Mouse (Mus musculus): ENCODE data around the gene Mrpl21.

Mrpl21 gene

DNA sequence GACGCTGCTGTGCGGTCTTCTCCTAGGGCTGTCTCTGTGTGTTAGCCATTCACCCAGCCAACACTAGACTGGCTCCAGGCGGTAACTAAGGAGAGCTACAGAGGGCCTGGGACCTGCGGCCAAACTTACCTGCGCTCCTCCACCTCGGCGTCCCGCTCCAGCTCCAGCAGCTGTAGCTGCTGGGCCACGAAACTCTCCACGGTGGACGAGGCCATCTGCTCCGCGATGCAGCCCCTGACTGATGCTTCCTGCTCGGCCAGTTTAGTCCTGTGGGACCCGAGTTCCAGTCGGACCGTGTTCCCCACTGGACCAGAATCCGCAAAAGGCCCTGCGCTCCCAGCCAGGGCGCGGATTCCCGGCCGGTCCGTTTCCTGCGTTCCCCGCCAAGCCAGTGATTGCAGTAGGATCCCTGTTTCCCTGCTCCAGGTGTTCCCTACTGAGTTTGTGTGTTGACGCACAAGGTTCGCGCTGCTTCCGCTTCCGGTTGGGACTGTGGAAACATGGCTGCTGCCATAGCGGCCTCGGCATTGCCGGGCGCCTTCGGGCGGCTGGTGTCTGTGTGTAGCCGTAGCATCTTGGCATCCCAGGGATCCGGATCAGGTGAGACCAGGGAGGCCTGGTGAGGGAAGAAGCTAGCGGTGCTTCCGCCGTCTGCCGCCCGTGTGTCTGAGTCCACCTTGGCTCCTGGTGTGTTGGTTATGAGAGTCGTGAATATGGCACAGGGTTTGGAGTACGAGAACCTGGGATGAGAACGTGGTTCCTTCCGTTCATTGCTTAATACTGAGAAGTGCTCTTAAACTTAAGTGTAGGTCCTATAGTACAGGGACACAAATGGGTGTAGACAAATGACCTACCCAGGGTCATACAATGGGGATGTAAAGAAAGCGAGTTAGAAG lies at the start of gene Mrpl21, which contains the start of gene Ighmbp2:
TSS of gene Mrpl21 (plus strand) at position 330 of the 896 bp plus-strand sequence.
TSS of gene Ighmbp2 (minus strand) at position 446 of the 896 bp plus-strand sequence.
- in situ Hi-C loops (cut with MseI, MboI): no loop called here

DNA sequence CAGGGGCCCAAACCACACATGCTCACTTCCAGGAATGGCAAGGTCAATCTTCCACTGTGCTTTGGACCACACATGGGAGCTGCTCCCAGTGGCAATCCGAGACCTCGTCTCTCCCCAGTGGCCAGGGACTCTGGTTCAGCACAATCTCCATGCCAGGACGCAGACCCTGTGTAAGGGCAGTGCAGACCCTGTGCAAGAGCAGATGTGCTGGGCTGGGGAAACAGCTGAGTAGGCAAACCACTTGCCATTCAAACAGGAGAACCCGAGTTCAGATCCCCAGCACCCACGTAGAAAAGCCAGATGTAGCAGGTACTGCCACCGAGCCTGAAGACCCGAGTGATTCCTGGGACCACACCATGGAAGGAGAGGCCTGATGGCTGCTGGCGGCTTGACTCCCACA lies 22.7 kb upstream of the Mrpl21 start:
- in situ Hi-C loops (cut with MseI, MboI): no loop called here

DNA sequence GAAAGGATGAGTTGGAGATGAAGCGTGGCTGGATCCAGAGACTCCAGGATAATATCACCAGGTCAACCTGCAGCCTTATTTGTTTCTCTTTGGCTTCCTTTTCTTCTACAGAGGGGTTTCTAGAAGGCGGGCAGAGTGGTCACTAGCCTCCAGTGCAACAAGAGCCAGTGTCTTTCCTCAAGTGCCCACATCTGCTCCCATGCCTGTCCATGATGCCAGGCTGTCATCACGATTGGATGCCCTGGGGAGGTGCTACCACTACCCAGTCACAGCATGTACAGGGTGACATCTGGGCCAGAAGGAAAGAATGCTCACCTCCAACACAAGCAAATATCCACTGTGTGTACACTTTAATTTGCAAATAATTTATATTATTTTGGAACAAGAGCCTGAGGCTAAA lies 22.1 kb upstream of the Mrpl21 start:
- in situ Hi-C loops (cut with MseI, MboI): no loop called here

DNA sequence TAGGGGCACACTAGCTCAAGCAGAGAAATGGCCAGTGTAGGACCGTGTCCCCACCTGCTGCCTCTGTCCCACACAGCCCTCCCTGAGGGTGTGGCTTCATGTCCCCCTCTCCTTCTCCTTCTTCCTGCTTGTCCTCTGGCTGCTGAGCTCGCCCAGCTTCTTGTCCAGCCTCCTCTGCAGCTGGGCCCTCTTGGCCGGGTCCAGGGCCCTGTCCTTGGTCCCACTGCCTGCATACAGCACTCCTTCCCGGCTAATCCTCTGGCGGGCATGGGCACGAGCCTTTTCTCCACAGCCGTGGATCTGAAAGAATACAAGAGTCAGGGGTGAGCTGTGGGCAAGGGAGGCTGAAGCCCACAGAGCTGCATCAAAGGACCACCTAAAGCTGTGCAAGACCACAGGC lies 21.4 kb upstream of the Mrpl21 start:
- in situ Hi-C loops (cut with MseI, MboI): no loop called here

DNA sequence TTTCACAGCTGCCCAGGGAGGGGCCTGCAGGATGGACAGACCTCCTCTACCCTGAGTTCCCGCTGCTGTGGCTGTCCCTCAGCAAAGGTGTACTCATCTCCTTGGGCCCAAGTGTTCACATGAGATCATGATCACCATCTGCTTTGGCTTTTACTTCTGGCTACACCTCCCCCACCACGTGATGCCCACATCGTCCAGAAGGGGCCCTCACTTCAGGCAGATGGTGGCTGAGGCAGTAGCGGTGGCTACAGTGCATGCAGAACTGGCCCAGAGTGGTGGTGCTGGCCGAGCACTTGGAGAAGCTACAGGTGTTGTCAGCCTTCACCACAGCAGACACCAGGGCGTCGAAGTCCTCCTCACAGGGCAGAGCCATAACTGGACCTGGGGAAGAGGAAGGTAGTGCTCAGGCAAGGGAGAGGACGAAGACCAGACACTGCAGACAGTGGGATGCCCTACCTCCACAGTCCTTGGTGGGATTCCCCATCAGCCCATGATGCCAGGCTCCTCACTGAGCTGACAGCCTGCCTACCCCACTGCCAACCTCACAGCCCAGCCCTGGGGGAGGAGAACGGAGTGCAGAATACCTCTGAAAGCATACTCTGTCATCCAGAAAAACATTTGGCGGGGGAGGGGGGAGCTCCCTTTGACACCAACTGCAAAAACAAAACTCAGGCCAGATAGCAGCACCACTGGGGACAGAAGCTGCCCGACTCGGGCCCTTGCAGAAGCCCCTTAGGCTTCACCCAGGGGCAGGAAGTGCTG lies 20.8 kb upstream of the Mrpl21 start:
- in situ Hi-C loops (cut with MseI, MboI): no loop called here

DNA sequence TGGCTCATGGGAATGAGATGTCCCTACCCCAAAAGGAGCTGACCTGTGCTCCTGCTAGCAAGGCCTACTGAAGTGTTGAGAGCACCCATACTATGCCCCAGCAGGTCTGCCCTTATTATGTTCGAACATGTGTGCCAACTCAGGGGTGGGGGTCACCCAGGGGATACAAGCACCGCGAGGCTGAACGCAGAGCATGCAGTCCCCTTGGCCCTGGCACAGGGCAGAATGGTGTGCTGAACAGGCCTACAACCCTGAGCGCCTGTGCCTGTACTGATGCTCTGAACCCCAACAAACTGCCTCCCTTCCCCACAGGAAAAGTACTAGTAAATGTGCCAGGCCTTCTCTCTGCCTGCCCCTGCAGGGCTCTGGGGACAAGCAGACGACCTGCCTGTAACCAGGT lies 18.4 kb upstream of the Mrpl21 start:
- in situ Hi-C loops (cut with MseI, MboI): no loop called here

DNA sequence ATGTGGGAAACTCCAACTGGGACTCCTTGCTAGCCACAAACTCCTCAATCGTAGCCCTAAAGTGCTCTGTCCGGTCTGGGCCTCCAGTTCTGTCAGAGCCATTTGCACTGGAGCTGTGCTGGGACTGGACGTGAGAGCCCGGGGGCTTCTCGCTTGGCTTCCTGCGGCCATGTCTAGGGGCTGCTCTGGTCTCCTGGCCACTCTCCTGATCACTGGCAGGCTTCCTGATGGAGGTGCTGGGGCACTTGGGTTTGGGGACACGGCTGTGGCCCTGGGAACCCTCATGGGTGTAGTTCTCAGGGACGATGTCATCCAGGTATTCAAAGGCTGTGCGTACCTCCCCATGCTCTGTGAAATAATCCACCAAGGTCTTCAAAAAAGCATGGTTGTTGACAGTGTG lies 17.5 kb upstream of the Mrpl21 start:
- in situ Hi-C loops (cut with MseI, MboI): no loop called here

DNA sequence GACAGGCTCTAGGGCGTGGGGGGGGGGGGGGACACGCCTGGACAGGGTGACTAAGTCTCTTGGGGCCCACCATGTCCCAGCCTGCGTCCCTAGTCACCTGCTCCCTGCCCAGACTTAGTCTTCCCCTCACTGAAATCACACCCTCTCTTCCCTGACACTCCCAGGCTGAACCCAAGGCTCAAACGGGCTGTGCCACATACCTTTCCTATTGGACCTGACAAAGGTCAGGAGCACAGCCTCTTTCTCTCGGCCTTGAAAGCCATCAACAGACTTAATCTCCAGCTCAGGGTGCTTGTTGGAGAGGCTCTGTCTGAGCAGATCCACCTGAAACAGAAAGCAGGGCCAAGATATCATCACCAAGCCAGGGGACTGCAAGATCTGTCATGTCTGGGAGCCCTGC lies 16.6 kb upstream of the Mrpl21 start:
- in situ Hi-C loops (cut with MseI, MboI): no loop called here

DNA sequence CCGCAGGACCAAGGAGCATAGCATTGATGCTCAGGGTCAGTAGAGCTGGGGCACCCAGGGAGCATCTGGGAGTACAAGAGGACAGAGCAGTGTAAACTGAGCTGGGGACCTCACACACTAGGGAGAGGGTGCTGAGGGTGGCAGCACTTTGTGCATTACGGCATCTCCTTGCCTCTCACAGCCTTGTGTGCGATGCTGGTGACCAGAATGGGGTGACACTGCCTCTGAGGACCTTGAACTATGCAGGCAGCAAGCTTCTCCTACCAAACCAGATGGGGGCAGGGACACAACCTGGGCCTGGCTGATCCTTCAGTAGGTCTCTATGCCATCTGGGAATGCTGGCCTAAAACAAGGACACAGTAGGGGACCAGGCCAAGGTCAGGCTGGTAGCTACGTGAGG lies 16.0 kb upstream of the Mrpl21 start:
- in situ Hi-C loops (cut with MseI, MboI): no loop called here

DNA sequence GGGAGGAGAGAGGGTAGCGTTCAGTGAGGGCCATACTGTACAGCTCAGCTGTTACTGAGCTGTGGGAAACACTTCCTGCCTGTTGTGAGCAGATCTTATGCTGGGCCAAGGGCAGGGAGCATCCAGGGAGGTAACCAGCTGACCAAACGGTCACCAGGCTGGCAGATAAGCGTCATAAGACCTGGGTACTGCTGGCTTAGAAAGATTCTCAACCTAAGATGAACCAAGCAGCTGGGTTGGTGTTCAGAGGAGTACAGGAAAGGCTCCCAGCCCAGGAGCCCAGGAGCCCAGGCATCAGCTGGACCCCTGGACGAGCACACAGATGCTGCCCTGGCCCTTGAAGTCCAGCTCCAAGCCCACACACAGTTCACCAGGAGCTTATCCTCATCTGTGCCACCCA lies 15.4 kb upstream of the Mrpl21 start:
- in situ Hi-C loops (cut with MseI, MboI): no loop called here

DNA sequence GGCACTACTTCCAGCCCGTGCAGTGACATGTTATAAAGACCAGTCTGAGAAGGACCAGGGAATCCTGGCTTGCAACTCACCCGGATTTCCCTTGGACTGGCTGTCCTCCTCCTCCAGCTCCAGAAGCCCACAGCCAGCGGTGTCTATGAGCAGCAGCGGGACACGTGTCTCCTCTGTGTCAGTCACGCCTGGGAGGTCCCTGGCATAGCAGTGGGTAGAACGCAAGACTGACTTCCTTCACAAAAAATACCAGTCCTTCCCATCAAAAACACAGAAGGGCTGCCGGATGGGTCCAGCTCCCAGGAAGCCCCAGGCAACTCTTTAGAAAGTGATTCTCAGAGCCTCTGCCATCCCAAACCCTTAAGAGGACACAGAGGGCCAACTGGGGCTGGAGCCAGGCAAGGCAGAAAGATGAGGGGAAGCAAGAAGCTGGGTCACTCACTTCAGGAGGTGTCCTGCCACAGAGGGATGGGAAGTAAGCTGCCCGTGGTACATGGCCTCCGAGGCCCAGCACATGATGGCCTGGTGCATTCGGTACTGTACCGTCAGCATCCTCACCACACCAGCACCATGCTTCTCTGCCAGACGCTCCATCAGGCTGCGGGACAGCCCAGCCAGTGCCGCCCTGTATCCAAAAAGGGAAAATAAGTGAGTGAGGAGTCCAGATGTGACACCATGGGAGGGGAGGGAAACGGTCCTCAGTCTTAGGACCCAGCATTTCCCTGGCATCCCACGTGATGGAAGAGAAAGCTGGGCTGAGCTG lies 14.3 kb upstream of the Mrpl21 start:
- in situ Hi-C loops (cut with MseI, MboI): no loop called here

DNA sequence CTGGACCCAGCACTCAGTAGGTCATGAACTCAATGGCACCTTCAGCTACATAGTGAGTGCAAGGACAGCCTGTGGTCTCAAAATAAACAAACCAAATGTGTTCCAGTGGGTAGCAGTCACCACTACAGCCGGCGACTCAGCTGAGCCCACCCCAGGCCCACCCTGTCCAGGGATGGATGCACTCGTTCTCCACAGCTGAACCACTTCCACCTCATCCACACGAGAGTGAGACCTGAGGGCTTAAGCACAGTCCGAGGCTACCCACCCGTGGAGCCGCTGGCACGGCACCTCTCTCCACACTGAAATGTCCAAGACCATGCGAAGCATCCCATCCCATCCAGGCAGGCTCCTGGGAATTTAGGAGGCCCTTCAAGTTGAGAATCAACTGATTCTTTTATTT lies 13.4 kb upstream of the Mrpl21 start:
- in situ Hi-C loops (cut with MseI, MboI): no loop called here

DNA sequence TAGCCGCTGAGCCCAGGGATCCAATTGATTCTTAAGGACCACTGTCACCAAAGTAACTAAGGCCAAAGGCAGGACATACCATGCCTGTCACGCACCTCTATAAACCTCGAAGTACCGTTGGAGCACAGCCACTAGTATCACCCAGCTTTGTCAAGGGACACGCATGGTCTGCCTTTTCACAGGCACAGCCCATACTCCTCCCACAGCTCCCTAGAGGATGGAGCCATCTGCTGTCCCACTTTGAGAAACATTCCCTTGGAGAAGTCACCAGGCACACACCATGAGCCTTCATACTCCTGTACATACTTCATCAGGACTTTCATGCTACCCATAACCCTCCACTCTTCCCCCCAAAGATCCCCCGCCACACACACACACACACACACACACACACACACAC lies 12.9 kb upstream of the Mrpl21 start:
- in situ Hi-C loops (cut with MseI, MboI): no loop called here

DNA sequence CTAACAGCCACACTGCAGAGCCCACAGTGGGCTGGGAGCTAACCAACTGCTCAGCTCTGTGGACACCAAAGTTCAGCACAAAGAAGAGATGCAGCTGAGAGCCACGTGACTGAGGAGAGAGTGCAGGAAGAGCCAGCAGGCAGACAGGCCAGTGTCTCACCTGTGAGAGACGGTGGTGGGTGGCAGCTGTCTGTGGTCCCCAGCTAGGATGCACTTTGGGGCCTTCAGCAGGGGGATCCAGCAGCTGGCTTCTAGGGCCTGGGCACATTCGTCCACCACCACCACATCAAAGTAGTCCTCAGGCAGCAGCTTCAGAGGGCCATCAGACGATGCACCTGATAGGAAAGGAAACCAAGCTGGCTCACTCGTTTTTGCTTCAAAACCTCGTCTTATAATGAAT lies 11.3 kb upstream of the Mrpl21 start:
- in situ Hi-C loops (cut with MseI, MboI): no loop called here

DNA sequence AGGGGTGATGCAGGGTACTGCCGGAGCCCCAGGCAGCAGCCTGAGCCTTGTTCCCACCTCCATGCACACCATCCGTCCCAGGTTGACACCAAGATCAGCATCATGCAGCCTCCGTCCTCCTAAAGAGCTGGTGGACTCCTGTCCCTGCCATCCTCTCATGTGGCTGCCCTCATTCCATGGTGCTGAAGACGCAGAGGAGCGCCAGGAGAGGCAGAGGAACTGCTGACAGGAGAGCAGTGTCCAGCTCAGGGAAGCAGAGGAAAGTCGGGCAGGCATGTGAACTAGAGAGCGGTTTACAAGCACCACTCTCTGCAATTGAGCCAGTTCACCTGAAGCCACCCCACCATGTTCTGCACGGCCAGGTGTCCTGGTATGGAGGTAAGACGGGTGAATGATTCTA lies 9.4 kb upstream of the Mrpl21 start:
- in situ Hi-C loops (cut with MseI, MboI): no loop called here

DNA sequence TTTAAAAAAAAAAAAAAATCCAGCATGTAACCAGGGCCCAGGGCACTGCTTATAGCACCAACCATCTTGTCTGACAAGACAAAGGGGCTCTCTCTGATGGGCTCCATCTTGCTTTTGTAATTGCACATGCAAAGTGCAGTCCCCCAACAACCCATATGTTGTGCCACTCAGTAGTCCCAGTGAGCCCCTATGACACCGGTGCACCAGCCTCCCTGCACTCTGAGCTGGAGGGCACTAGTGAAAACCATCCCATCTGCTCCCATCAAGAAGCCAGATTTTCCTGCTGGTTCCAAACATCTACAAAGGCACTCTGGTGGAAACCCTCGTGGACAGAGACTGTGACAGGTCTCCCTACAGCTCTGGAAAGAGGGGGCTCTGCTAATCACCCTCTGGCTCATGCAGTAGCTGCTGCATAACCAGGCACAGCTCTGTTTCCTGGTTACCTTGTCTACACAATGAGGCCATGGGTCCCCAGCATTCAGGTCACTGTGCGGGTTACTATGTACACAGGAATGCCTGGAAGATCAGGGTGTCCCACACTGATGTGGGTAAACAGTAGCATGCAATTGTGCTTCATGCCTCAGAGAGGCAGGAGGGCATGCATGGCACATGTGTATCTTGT lies 6.8 kb upstream of the Mrpl21 start:
- in situ Hi-C loops (cut with MseI, MboI): no loop called here

DNA sequence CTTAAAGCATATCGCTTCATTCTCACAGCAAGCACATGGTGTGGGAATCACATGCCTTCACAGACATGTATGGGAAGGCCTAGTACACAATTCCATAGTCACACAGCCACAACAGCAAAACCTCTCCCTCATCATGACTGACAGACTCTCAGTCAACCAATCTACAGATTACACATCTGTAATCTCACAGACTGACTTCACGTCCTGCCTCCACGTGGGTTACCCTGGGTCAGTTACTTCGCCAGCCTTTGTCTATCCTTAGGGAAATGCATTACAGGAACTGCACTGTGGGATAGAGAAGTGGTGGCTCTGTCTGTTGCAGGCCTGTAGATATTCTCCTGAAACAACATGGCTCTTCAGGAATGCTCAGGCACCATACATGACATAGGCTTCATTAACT lies 815 bp upstream of the Mrpl21 start:
- in situ Hi-C loops (cut with MseI, MboI): no loop called here

DNA sequence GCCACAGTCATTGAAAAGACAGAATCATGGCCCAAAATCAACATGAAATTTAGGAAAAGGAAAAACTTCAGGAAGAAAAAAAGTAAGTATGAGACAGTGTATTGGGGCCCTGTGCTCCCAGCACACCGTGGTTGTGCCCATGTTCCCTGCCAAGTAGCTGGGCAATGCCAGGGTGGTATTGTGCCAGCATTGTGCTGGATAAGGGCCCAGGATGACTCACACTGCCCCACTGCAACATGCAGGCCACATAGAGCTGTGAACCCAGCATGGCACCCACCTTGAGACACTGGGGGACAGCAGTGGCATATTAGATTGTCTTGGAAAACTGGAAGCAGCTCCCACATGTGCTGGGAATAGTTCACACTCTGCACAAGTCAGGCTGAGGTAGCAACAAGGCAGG lies 6.3 kb downstream of the Mrpl21 start:
- in situ Hi-C loops (cut with MseI, MboI): no loop called here

DNA sequence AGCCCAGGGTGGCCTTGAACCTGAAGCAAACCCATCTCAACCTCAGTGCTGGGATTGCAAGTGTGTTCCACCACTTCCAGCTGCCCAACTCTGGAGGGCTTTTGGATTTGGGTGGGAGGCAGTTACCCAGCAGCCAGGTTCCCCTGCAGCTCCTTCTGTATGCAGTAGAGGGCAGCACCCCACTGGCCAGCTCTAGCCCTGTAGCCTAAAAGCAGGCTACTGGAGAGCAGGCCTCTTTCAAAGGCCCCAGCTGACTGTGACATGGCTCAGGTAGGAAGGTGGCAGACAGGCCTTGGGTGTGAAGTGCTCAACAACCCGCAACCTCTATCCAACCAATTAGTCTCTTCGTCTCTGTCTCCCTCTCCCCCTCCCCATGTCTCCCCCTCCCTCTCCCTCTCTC lies 9.3 kb downstream of the Mrpl21 start:
- in situ Hi-C loops (cut with MseI, MboI): no loop called here

DNA sequence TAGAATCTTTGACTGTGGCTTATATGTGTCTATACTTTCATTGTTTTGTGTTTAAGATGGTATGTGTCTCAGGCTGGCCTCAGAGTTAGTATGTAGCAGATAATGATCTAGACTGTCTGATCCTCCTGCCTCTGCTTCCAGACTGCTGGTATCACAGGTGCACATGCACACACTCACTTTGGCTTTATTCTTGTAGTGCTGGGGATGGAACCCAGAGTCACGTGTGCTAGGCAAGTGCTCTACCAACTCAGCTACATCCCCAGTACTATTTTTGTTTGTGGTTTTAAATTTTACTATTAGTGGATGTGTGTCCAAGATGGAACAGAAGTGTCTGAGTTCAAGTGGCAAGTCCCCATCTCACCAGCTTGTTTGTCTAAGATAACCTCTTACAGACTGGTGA lies 10.3 kb downstream of the Mrpl21 start:
- in situ Hi-C loops (cut with MseI, MboI): no loop called here

DNA sequence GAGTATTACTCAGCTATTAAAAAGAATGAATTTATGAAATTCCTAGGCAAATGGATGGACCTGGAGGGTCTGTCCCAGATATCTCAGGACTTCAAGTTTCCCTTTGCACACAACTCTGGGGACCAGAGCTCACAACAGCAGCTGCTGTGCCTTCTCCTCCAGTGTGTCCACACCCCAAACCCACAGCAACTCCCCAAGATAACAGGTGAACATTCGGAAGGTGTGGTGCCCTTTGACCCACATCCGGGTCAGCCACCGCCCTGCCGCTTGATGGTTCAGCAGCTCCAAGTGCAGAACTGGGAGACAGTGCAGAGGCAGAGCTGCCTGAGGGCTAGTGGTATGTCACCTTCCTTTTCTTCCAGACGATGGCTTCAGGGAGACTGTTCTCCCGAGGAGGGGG lies 12.5 kb downstream of the Mrpl21 start:
- in situ Hi-C loops (cut with MseI, MboI): no loop called here

DNA sequence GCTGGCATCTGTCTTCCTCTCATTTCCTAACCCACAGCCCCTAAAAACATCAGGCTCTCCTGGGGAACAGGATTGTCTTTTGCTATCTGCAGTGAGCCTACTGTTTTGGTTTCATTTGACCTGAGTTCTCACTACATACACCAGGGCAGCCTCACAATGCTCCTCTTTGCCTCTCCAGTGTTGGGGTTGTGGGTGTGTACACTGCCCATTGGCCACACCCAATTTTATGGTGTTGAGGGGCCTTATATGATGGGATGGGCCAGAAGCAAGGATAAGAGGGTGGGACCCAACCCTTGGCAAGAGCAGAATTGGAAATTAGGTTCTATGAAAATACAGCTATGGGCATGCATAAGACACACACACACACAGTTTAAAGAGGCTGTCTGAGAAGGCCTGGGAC lies 14.3 kb downstream of the Mrpl21 start:
- in situ Hi-C loops (cut with MseI, MboI): no loop called here

All from mouse trophoblast stem cell (cell line).